Mouse (Mus musculus) cerebellum, adult 2 months (tissue): Measurements from ENCODE around the gene Allc.

ENCODE experiments used
- CTCF ChIP-seq: fragments of 200-500 bp; IDR thresholded peaks from 2 replicates; pipeline ENCODE4 v1.5.1; 2011; ENCODE audit warnings: low read depth, mild to moderate bottlenecking, control low read depth, low read length, moderate library complexity, borderline replicate concordance; ENCODE audit not compliant: insufficient read depth
- POLR2A ChIP-seq: fragments of 200-500 bp; IDR thresholded peaks from 2 replicates; pipeline ENCODE4 v1.6.1; 2011; ENCODE audit warnings: low read length, control low read depth, borderline replicate concordance; ENCODE audit not compliant: insufficient read depth

DNA sequence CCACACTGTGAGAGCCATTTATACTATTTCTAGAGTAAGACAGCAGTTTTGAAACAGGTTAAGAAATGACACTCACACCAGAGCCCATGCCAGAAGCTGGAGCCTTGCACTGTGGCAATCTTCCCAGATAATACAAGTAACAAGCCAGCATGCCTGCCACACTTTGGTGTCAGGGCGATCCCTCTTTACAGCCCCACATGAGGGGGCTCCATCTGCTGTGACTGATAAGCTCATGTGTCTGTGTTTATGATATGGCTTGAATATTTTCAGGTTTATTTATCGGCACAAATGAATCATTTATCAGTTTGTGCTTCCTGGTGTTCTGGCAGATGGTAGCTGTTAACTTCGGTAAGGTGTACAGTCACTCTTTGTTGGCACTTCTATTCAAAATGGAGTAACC lies 4.2 kb downstream of the Allc start:
- TF ChIP-seq POLR2A (no peak), CTCF (no peak)
